Mouse (Mus musculus): ENCODE results near the gene Ror2.

GRCm38 (mm10) chr13:53099771-53100682 is 185.9 kb downstream of the Ror2 start:
- TF ChIP-seq CTCF (IDR thresholded peaks at IDR 0.05; ENCODE audit: borderline replicate concordance, control insufficient read depth, extremely low read depth, insufficient read depth, low read length, poor library complexity) (no peak), POLR2A (IDR thresholded peaks at IDR 0.05; ENCODE audit: control insufficient read depth, extremely low read depth, insufficient read depth, low read length, poor library complexity) (no peak)

All from thymus, adult 2 months (tissue).